Mouse (Mus musculus) inflammation-experienced regulatory T-cells, adult 6 months (primary cell): ENCODE results near the gene Syn3. TPM values are rescaled to one million over a fixed set of nuclear protein-coding genes. Genes with fewer than 3 reads are reported as not detected.

Experiments used
- ATAC-seq: one replicate; pipeline ENCODE4 v1.8.0; 2017
- polyA plus RNA-seq, 3 experiments: library from polyadenylated mRNA; unstranded; fragments of 100-300 nt; shearing (Covaris generic); gene quantifications; one replicate each; pipeline ENCODE4 v1.2.1; 2017

Syn3 gene
- polyA plus RNA-seq, 3 experiments from 2014 or later = not detected

DNA sequence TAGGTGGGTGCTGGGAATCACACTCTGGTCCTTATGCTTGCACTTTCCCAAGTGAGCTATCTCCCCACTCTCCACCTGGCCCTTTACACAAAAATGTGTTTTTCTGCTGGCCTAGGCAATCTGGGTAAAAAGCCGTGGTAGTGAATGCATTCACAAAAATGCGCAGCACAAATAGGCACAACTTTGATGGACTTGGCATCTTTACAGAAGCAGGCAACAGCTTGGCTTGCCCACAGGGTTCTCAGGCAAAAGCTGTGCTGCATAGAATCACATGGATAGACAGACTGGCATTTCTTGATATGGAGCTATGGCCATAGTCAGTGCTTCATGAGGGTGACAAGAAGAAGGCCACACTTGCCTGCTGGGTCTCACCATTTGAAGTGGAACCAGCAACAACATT lies 419.9 kb downstream of the Syn3 start:
- ATAC-seq = no peak

GRCm38 (mm10) chr10:86077272-86077671 lies 421.4 kb downstream of the Syn3 start:
- ATAC-seq = no peak

DNA sequence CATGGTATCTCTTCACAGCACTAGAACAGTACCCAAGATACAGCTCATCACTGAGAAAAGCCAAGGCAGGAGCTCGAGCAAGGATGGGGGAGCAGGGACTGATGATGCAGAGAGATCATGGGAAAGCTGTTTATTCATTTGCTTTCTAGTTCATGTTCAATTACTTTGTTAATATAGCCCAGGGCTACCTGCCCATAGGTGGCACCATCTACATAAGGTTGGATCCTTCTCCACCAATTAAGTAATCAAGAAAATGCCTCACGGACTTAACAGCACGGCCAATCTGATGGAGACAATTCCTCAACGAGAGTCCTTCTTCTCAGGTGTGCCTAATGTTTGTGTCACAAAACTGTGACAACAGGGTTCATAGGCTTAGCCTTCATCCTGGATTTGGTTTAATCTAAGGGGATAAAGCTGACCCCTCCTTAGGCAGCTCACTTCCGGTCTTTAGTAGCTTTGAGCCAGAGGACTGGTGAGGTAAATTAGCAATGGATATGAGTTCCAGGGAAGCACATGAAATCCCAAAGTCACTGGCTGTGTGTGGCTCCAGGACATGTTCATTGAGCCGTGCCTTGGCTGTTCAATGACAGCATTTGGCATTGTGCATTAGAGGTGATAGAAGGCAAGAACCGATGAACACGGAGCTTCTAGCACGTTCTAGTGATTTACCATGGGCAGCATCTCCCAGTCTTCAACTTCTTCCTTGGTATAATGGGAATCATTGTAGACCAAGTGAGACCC lies 423.6 kb downstream of the Syn3 start:
- no peak for ATAC-seq

- no peak for ATAC-seq
Measured at GRCm38 (mm10) chr10:86074134-86074533, 424.6 kb downstream of the Syn3 start.

GRCm38 (mm10) chr10:86070751-86071150 lies 427.9 kb downstream of the Syn3 start:
- no peak for ATAC-seq

DNA sequence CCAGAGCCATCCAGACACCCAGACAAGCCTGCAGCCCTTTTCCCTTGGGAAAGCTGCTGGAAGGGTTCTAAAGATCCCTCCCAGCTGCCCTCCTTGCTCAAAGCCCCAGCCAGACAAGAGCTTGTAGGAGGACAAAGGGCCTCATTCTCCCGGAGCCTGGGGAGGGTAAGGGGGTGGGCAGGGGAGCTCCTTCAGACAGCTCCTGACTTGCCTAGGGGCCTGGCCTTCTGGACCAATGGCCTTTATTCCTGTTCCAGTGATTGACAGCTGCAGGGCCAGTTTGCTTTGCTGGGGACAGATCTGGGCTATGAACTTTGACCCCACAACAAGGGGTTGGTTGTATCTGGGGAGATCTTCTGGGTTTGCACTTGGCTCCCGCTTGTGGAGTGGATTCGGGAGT lies 429.4 kb downstream of the Syn3 start:
- no peak for ATAC-seq

DNA sequence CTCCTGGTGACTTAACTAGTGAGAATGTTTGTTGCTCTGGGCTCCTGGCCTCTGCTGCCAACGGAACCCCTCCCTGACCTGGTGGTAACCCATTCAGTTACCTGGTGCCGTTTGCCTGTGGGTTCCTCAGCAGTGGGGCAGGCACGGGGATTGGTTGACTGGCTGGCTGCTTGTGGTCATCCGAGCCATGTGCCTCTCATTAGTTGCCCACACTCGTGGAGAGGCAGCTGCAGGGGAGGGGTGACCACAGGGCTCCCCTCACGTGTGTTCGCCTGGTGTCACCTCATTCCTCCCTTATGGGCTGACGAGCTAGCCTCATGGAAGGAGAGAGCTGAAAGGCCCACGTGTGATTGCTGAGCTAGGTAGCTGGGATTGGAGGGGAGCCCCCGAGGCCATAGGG lies 430.8 kb downstream of the Syn3 start:
- ATAC-seq = no peak

DNA sequence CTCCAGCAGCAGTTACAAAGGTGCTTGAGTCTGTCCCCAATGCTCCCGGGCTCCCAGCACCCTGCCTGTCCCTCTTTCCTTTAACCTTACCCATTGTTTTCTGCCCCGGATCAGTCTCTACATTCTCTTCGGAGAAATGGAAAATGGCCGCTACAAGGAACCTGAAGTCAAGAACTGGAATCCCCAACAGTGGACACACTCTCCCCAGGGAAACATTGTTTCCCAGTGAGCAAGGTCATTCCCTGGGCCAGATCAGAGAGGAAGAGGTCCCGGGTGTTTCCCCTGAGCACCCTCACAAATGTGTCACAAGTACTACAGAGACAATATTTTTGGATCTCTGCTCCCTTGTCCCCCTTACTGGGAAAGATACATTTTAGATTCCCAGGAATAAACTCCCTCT lies 432.0 kb downstream of the Syn3 start:
- no peak for ATAC-seq

DNA sequence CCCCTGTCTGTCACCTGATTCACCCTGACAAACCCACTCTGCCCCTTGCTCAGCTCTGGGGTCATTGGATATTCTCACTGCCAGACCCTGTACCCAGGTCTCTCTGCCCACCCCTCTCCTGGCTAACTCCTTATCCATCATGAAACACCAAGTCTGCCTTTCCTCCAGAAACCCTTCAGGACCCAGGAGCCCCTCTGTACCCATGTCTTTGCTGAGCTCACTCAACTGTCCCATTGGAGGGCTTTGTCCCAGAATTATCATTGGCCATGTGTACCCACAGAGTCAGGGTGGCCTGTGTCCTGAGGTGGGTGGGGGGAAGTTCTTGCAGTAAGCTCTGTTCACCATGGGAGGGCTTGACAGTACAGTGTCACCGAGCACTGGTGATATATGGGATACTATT lies 433.0 kb downstream of the Syn3 start:
- ATAC-seq = no peak

DNA sequence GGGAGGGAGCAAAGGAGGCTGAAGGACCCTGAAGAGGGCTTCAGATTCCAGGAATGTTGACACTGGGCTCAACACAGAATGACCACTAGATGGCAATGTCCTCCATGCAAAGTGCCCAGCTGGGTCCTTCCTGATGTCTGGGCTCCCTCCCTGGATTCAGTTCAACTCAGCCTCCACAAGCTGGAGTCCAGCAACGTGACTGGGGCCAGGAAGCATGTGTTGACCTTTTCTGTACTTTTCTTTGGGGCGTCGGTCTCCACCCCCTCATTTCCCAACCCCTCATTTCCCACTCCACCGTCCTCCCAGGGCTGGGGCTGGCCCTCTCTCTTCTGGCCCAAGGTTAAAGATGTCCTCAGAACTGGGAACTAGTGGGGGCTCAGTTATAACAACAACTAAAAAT lies 433.8 kb downstream of the Syn3 start:
- no peak for ATAC-seq

DNA sequence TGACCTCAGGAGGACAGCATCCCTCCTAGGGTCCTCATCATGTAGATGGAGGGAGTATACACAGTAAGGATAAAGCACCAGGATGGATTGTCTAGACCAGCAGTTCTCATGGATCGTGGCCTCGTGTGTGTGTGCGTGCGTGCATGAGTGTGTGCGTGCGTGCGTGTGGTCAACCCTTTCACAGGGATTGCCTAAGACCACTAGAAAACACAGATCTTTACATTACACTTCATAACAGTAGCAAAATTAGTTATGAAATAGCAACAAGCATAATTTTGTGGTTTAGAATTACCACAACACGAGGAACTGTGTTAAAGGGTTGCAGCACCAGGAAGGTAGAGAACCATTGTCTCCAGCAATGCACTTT lies 435.7 kb downstream of the Syn3 start:
- no peak for ATAC-seq

DNA sequence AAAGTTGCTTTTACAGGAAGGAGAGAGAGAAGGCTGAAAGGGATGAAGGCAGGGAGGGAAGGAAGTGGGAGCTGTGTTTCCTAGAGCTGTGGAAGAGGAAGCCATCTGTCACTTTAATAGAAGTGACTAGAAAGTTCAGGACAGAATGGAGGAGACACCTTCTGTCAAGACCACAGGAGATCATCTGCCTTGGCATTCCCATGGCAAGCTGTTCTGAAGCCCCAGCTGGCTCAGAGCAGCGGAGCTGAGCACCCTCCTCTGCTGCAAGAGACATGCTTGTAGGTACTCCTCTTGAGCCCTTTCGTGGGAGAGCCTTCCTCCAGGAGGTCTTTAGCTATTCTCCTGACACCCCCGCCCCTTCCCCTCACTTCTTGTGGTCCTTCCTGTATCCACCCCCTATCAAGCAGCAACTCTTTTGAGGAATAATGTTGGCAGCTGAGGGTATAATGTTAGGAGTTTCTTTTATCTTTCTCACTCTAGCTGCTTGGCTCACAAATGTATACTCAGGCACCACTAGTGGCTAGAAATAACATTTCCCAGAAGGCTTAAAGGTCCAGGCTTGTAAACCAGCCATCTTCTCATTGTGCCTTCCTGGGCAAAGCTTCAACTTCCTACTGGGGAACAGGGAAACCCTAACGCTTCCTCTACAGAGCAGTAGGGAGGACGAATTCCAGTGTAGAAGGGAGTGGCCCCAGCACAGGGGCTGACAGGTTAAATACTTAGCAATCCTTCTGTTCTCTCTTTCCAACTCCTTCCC lies 436.3 kb downstream of the Syn3 start:
- ATAC-seq = no peak

DNA sequence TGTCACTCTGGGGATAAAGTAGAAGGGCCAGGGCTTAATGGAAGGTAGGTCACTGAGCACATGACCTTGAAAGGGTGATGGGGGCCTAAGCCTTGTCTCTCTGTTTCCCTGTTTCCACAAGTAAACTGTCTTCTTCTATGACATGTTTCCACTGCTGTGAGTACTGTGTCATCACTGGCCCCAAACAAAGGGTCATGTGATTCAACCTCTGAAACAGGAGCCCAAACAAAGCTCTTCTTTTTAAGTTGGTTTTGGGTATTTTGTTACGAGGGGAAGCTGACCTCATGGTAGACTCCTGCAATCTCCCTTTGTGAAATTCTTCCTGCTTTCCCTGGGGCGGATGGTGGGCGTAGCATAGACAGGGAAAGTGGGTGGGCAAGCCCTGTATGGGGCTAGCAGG lies 438.4 kb downstream of the Syn3 start:
- no peak for ATAC-seq

DNA sequence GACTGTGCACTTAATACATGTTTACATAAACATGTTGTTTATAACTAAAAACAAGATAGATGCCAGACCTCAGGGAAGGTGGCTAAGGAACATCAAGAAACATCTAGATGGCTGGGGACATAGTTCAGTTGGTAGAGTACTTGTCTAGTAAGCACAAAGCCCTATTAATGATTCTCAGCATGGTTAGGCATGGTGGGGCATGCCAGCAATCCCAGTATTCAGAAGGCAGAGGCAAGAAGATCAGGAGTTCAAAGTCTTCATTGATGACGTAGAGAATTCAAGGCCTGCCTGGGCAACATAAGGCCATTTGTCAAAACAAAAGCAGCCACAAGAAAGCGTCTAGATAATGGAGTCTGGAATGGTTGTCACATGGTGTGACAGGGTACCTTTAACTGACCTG lies 441.0 kb downstream of the Syn3 start:
- ATAC-seq = no peak

DNA sequence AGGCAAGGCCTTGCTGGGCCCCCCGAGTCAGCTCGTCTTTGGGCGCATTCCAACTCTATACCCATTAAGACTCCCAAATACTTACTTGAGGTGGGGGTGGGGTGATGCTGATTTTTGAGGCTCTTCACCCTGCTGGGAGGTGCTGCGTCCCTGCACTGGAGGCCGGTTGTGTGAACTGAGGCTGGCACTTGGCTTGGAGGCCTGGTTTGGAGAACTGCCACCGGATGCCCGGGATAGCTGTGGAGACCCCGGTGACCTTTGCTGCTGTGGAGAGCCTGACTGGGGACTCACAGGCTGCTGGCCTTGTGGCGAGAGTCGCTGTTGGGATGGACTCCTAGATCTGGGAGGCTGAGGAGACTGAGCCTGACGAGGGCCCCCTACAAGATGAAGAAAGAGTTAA lies 441.4 kb downstream of the Syn3 start:
- no peak for ATAC-seq

DNA sequence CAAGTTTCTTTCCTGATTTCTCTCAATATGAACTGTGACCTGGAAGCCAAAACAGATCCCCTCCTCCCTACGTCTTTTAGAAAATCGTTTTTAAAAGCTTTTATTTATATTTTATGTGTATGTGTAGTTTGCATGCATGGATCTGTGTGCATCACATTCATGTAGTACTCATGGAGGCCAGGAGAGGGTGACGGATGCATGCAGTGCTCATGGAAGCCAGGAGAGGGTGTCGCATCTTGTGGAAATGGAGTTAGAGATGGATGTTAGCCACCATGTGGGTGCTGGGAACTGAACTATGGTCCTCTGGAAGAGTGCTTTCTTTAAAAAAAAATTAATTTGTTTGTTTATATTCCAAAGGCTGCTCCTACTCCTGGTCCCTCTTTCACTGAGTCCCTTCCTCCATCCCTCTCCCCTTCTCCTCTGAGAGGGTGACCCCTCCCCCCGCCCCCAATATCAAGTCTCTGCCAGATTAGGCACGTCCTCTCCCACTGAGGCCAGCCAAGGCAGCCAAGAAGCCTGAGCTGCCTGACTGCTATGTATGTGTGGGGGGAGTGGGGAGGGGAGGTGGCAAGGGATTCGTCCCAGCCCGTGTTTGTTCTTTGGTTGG lies 442.3 kb downstream of the Syn3 start:
- no peak for ATAC-seq

DNA sequence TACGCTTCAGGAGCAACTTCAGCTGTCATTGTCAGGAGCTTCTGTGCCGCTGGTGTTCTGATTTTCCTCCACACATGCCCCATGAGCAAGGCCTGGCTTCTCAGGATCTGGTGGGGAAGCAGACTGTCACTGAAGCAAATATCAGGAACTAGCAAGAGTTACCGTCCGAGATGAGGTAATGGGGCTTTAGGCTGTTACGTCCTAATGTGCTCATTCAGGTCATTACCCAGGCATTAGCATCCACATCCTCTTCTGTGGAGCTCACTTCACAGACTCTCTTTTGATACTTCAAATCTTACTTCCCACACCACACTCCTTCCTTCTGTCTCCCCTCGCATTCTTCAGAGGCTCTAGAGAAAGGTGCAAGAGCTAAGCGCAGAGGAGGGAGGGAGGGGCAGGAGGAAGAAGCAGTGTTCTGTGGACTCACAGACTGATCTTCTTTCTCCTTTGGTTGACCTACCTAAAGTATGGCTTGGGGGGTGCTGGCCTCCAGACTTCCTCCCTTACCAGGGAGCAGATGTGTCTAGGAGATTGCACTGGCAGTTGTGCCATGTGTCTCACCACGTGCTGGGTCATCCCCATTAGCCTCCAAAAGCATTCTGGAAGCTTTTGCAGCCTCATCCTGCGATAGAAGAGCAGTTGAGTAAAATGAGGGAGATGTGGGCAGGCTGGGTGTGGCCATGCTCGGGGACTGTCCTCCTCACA lies 445.7 kb downstream of the Syn3 start:
- ATAC-seq = no peak

DNA sequence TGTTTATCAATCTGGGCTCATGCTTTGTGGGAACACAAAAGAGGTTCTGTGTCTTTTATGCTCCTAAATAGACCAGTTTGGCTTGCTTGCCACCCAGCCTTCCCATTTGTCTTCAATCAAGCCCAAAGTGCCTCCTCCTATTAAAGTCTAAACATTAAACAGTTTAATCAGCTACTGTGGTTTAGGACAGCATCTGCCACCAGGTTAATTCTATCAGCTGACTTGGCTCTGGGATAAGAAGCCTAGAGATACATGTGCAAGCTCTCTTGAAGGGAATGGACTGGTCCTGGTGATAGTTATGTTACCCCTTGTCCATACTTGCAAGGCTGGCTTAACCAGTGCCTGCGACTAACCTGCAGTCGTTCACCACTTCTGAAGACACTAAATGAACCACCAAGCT lies 448.2 kb downstream of the Syn3 start:
- no peak for ATAC-seq

- no peak for ATAC-seq
Measured at GRCm38 (mm10) chr10:86047786-86048185, 450.9 kb downstream of the Syn3 start.

GRCm38 (mm10) chr10:86046371-86046770 lies 452.3 kb downstream of the Syn3 start:
- no peak for ATAC-seq

DNA sequence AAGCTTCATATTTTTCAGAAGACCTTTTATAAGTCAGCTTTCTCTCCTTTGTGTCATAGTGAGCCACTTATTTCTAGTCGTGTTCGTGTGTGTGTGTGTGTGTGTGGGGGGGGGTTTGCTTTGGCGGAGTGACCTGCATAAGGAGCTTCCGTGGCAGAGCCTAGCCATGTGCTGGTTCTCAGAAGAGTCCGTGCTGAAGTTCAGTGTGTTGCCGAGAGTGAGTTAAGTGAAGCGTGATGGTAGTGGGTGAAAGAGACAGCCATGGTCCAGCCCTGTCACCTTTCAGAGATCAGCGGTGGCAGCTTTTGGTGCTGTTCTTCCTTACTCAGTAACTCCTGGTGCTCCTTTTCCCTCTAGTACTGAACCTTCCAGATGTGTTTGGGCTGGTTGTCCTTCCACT lies 454.6 kb downstream of the Syn3 start:
- ATAC-seq = no peak

GRCm38 (mm10) chr10:86043651-86044050 lies 455.0 kb downstream of the Syn3 start:
- ATAC-seq = no peak

GRCm38 (mm10) chr10:86034007-86034728 lies 464.5 kb downstream of the Syn3 start:
- no peak for ATAC-seq
